Mouse (Mus musculus) limb, embryonic 14.5 days (tissue): ENCODE results near the gene Saa2. TPM values are rescaled to one million over a fixed set of nuclear protein-coding genes. Genes with fewer than 3 reads are reported as not detected.

Experiments used
- ATAC-seq: fragments of 200-750 bp; cut with Nextera tagmentation; 2 replicates; pipeline ENCODE4 v1.8.0; 2017; ENCODE audit warnings: low read depth, moderate number of reproducible peaks, moderate TSS enrichment; ENCODE audit not compliant: low FRiP score
- DNase-seq: peaks from one replicate; pipeline ENCODE4 v3.0.0-alpha.2; 2015; ENCODE audit warnings: low spot score
- H3K27ac ChIP-seq: fragments of 300-500 bp; sonication (generic); replicated peaks from 2 replicates; pipeline ENCODE4 v1.5.1; 2014; ENCODE audit warnings: low read depth, mild to moderate bottlenecking, low read length, moderate library complexity, mixed read lengths
- H3K27me3 ChIP-seq: fragments of 300-500 bp; sonication (generic); 2 replicates; pipeline ENCODE4 v1.6.1; 2014; ENCODE audit warnings: low read length, mixed read lengths; ENCODE audit not compliant: control insufficient read depth, insufficient read depth
- H3K36me3 ChIP-seq: fragments of 300-500 bp; sonication (generic); 2 replicates; pipeline ENCODE4 v1.6.1; 2014; ENCODE audit warnings: mild to moderate bottlenecking, low read length, moderate library complexity, mixed read lengths; ENCODE audit not compliant: control insufficient read depth, insufficient read depth
- H3K4me1 ChIP-seq: fragments of 300-500 bp; sonication (generic); 2 replicates; pipeline ENCODE4 v1.6.1; 2014; ENCODE audit warnings: antibody characterized with exemption, low read length, mixed read lengths; ENCODE audit not compliant: control insufficient read depth, insufficient read depth
- H3K4me2 ChIP-seq: fragments of 300-500 bp; sonication (generic); replicated peaks from 2 replicates; pipeline ENCODE4 v1.6.1; 2014; ENCODE audit warnings: low read depth, mild to moderate bottlenecking, low read length, moderate library complexity; ENCODE audit not compliant: severe bottlenecking
- H3K4me3 ChIP-seq: fragments of 300-500 bp; sonication (generic); replicated peaks from 2 replicates; pipeline ENCODE4 v1.5.1; 2014; ENCODE audit warnings: low read length
- H3K9ac ChIP-seq: fragments of 300-500 bp; sonication (generic); 2 replicates; pipeline ENCODE4 v1.6.1; 2014; ENCODE audit warnings: mild to moderate bottlenecking, low read depth, low read length, moderate library complexity; ENCODE audit not compliant: severe bottlenecking
- H3K9me3 ChIP-seq: fragments of 300-500 bp; sonication (generic); 2 replicates; pipeline ENCODE4 v1.6.1; 2016; ENCODE audit warnings: low read length; ENCODE audit not compliant: control insufficient read depth
- POLR2A ChIP-seq: fragments of 200-500 bp; IDR thresholded peaks from 2 replicates; pipeline ENCODE4 v1.8.0; 2012; ENCODE audit warnings: inconsistent platforms, mild to moderate bottlenecking, moderate library complexity, borderline replicate concordance; ENCODE audit not compliant: insufficient read depth, insufficient read length; ENCODE audit errors: extremely low read depth
- WGBS: fragments of 180-500 bp; shearing (Covaris S2); extraction: QIAGEN DNeasy Blood & Tissue Kit; methylation state at CpG from one replicate; pipeline ENCODE4 v1.1.7; 2014; 5-methylcytosine and 5-hydroxymethylcytosine counted together
- polyA plus RNA-seq, 2 experiments: library from polyadenylated mRNA; depleted of rRNA in 1 of 2; stranded (reverse) in 1 of 2; unstranded in 1 of 2; fragments of >200 nt; fragmentation: Nextera tagmentation in 1 of 2; extraction: Ambion mirVana in 1 of 2; gene quantifications; 2 replicates each; pipeline versions ENCODE4 v1.2.1 to v1.2.3; 2012 to 2014

The Saa2 gene
- polyA plus RNA-seq, 2 experiments: 0.47 to 1.1 TPM

- no peaks in the 10 kb centered on the region for H3K4me1 ChIP-seq
- WGBS: 88% methylated on average over 3 of the region's 3 CpGs
- no peak for TF ChIP-seq POLR2A
- H3K9me3 ChIP-seq: no peaks in the 10 kb centered on the region
- H3K27ac ChIP-seq: no peak overlapping the region
- no peak overlapping the region for H3K4me2 ChIP-seq
- no peak overlapping the region for H3K4me3 ChIP-seq
- H3K36me3 ChIP-seq: no peaks in the 10 kb centered on the region
- no peak overlapping the region for H3K9ac ChIP-seq
- DNase-seq (no peak), ATAC-seq (no peak)
- H3K27me3 ChIP-seq: no peaks in the 10 kb centered on the region
Observed at GRCm38 (mm10) chr7:46723849-46724248, 27.7 kb upstream of the Saa2 start.

- H3K4me2 ChIP-seq: no peak overlapping the region
- no peak for DNase-seq
- no peaks in the 10 kb centered on the region for H3K9me3 ChIP-seq
- H3K36me3 ChIP-seq: no peaks in the 10 kb centered on the region
- H3K9ac ChIP-seq: no peak overlapping the region
- ATAC-seq: no peak
- H3K4me3 ChIP-seq: no peak overlapping the region
- no peak overlapping the region for H3K27ac ChIP-seq
- no peaks in the 10 kb centered on the region for H3K4me1 ChIP-seq
- H3K27me3 ChIP-seq: no peaks in the 10 kb centered on the region
- no peak for TF ChIP-seq POLR2A
- WGBS: 82% methylated on average over 5 of the region's 5 CpGs
Observed at GRCm38 (mm10) chr7:46724396-46724795, 27.2 kb upstream of the Saa2 start.

GRCm38 (mm10) chr7:46727584-46727983 lies 24.0 kb upstream of the Saa2 start:
- ATAC-seq: no peak
- Histone ChIP-seq H3K27ac (no peak overlapping the region), H3K36me3 (no peaks in the 10 kb centered on the region), H3K9ac (no peak overlapping the region), H3K4me2 (no peak overlapping the region), H3K9me3 (no peaks in the 10 kb centered on the region), H3K4me1 (no peaks in the 10 kb centered on the region), H3K27me3 (no peaks in the 10 kb centered on the region), H3K4me3 (no peak overlapping the region)
- no peak for TF ChIP-seq POLR2A
- no peak for DNase-seq
- 77% methylated on average over 1 of the region's 1 CpGs for WGBS

- Histone ChIP-seq H3K4me1 (no peaks in the 10 kb centered on the region), H3K4me2 (no peak within 1 kb of the TSS), H3K9me3 (no peaks in the 10 kb centered on the region), H3K27ac (no peak within 1 kb of the TSS), H3K9ac (no peak within 1 kb of the TSS), H3K27me3 (no peaks in the 10 kb centered on the region), H3K36me3 (no peaks in the 10 kb centered on the region), H3K4me3 (no peak within 1 kb of the TSS)
- no peak for DNase-seq
- 76% methylated on average over 4 of the region's 4 CpGs for WGBS
- no peak for ATAC-seq
- TF ChIP-seq POLR2A: no peak
Observed at GRCm38 (mm10) chr7:46732458-46732857, 19.1 kb upstream of the Saa2 start, which contains the start of gene Saa4. Gene Saa4, minus strand, starts transcription at chr7:46732603.

GRCm38 (mm10) chr7:46734983-46735382 lies 16.6 kb upstream of the Saa2 start:
- Histone ChIP-seq H3K9ac (no peak overlapping the region), H3K36me3 (no peaks in the 10 kb centered on the region), H3K9me3 (no peaks in the 10 kb centered on the region), H3K27ac (no peak overlapping the region), H3K27me3 (no peaks in the 10 kb centered on the region), H3K4me1 (no peaks in the 10 kb centered on the region), H3K4me2 (no peak overlapping the region), H3K4me3 (no peak overlapping the region)
- ATAC-seq: no peak
- TF ChIP-seq POLR2A: no peak
- no peak for DNase-seq
- WGBS: 57% methylated on average over 2 of the region's 2 CpGs
